Mouse (Mus musculus) telencephalon, adult 2 months (tissue): Measurements from ENCODE around the gene Pde12.
"Not testable (repeated sequence)": the region's sequence is repeated elsewhere in the genome, so short reads cannot be mapped to it uniquely, and the experiment has no call there.

ENCODE experiments used
- DNase-seq: peaks from one replicate; pipeline ENCODE4 v3.0.0-alpha.2; 2011; ENCODE audit warnings: low read depth, low spot score

The Pde12 gene

GRCm38 (mm10) chr14:26669292-26670073 is at the start of gene Pde12:
TSS of gene Pde12 (minus strand) at chr14:26669883.
- peak; percentile 96 for DNase-seq

- DNase-seq, result not testable (repeated sequence)
Measured at GRCm38 (mm10) chr14:26705246-26705645, 35.6 kb upstream of the Pde12 start.

GRCm38 (mm10) chr14:26697912-26698311 is 28.2 kb upstream of the Pde12 start:
- DNase-seq, result peak; percentile 9

GRCm38 (mm10) chr14:26692974-26693373 is 23.3 kb upstream of the Pde12 start, which contains the start of gene Dnah12:
TSS of gene Dnah12 (plus strand) at chr14:26693274.
- no peak for DNase-seq

GRCm38 (mm10) chr14:26691363-26691762 is 21.7 kb upstream of the Pde12 start:
- DNase-seq, result no peak

- DNase-seq, result no peak
Measured at GRCm38 (mm10) chr14:26690727-26691126, 21.0 kb upstream of the Pde12 start.

- no peak for DNase-seq
Measured at GRCm38 (mm10) chr14:26675791-26676190, 6.1 kb upstream of the Pde12 start.

- no peak for DNase-seq
Measured at GRCm38 (mm10) chr14:26675371-26675770, 5.7 kb upstream of the Pde12 start.

- not testable (repeated sequence) for DNase-seq
Measured at GRCm38 (mm10) chr14:26674476-26675169, 4.9 kb upstream of the Pde12 start.

GRCm38 (mm10) chr14:26671870-26672615 is 2.4 kb upstream of the Pde12 start:
- not testable (repeated sequence) for DNase-seq

GRCm38 (mm10) chr14:26670964-26671363 is 1.3 kb upstream of the Pde12 start:
- DNase-seq, result no peak

GRCm38 (mm10) chr14:26668371-26669291 is 1.1 kb downstream of the Pde12 start:
- DNase-seq, result peak; percentile 35

- DNase-seq, result no peak
Measured at GRCm38 (mm10) chr14:26667991-26668370, 1.7 kb downstream of the Pde12 start.

GRCm38 (mm10) chr14:26663851-26664250 is 5.8 kb downstream of the Pde12 start:
- no peak for DNase-seq

GRCm38 (mm10) chr14:26662488-26662887 is 7.2 kb downstream of the Pde12 start:
- no peak for DNase-seq

GRCm38 (mm10) chr14:26662016-26662415 is 7.7 kb downstream of the Pde12 start:
- no peak for DNase-seq

GRCm38 (mm10) chr14:26660233-26660632 is 9.4 kb downstream of the Pde12 start:
- no peak for DNase-seq

GRCm38 (mm10) chr14:26658178-26658577 is 11.5 kb downstream of the Pde12 start:
- no peak for DNase-seq

GRCm38 (mm10) chr14:26651901-26652300 is 17.8 kb downstream of the Pde12 start:
- no peak for DNase-seq

- no peak for DNase-seq
Measured at GRCm38 (mm10) chr14:26647811-26648210, 21.9 kb downstream of the Pde12 start.
